Mouse (Mus musculus) heart, adult 2 months (tissue): Measurements from ENCODE around the gene Phospho1. TPM values are rescaled to one million over a fixed set of nuclear protein-coding genes. Genes with fewer than 3 reads are reported as not detected.

Source experiments
- DNase-seq, 2 experiments: peaks; one replicate each; pipeline ENCODE4 v3.0.0; 2021
- H3K27ac ChIP-seq: fragments of 200-600 bp; 2 replicates; pipeline ENCODE4 v1.8.1; 2022
- H3K27me3 ChIP-seq: fragments of 200-500 bp; 2 replicates; pipeline ENCODE4 v1.6.1; 2012; ENCODE audit warnings: mild to moderate bottlenecking, low read length, inconsistent platforms, mixed read lengths; ENCODE audit not compliant: control insufficient read depth, insufficient read depth
- H3K36me3 ChIP-seq: fragments of 200-500 bp; 2 replicates; pipeline ENCODE4 v1.6.1; 2012; ENCODE audit warnings: low read length, inconsistent platforms; ENCODE audit not compliant: control insufficient read depth, insufficient read depth
- H3K4me1 ChIP-seq: fragments of 200-500 bp; 2 replicates; pipeline ENCODE4 v1.6.1; 2011; ENCODE audit warnings: low read length; ENCODE audit not compliant: control insufficient read depth, insufficient read depth
- H3K4me3 ChIP-seq: fragments of 200-600 bp; 2 replicates; pipeline ENCODE4 v1.8.1; 2022
- H3K79me2 ChIP-seq: fragments of 200-500 bp; replicated peaks from 2 replicates; pipeline ENCODE4 v1.6.1; 2012; ENCODE audit warnings: mild to moderate bottlenecking, inconsistent platforms, low read length, moderate library complexity, mixed read lengths; ENCODE audit not compliant: control insufficient read depth, insufficient read depth
- H3K9ac ChIP-seq: fragments of 200-500 bp; 2 replicates; pipeline ENCODE4 v1.6.1; 2012; ENCODE audit warnings: low read depth, mild to moderate bottlenecking, control low read depth, inconsistent platforms, low read length, mixed read lengths
- CTCF ChIP-seq: fragments of 200-600 bp; IDR thresholded peaks from 2 replicates; pipeline ENCODE4 v1.8.1; 2022; ENCODE audit warnings: antibody characterized with exemption, mild to moderate bottlenecking, moderate library complexity
- EP300 ChIP-seq: fragments of 200-500 bp; IDR thresholded peaks from 2 replicates; pipeline ENCODE4 v1.6.1; 2011; ENCODE audit warnings: low read depth, low read length, control low read depth; ENCODE audit not compliant: insufficient read depth
- POLR2A ChIP-seq: fragments of 200-500 bp; IDR thresholded peaks from 2 replicates; pipeline ENCODE4 v1.6.1; 2011; ENCODE audit warnings: mild to moderate bottlenecking, low read depth, low read length, control low read depth; ENCODE audit not compliant: insufficient read depth
- WGBS: fragments of 180-500 bp; shearing (Covaris S2); methylation state at CpG from one replicate; pipeline ENCODE4 v1.1.7; 2018; 5-methylcytosine and 5-hydroxymethylcytosine counted together
- intact Hi-C: fragments of 180-260 bp; cut with DNase I; formaldehyde crosslinking; loops from one replicate; pipeline ENCODE4 v1.15.1; 2025
- polyA plus RNA-seq: library from polyadenylated mRNA; depleted of rRNA; stranded (reverse); fragments of >200 nt; gene quantifications from 2 replicates; pipeline ENCODE4 v1.2.3, GENCODE M21; 2012
- total RNA-seq, 2 experiments: library from RNA; stranded (reverse); gene quantifications; 2 replicates each; pipeline ENCODE4 v1.2.3; 2021

The Phospho1 gene
- total and polyA plus RNA-seq, 3 experiments, result 181 to 244 (median 206) TPM

DNA sequence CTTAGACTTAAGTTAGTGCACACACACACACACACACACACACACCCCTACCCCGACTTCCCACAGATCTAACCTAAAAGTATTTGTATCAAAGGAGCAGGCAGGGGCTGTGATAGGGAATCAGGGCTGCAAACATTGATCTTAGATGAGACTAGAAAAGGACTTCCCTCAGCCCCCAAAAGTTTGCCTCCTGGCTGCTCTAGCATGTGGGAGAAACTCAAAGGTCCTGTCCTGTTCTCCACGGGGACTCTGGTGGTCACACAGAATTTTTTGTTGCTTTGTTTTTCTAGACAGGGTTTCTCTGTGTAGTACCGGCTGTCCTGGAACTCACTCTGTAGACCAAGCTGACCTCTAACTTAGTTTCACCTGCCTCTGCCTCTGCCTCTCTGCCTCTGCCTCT lies 1.3 kb downstream of the Phospho1 start:
- no peak for DNase-seq
- TF ChIP-seq CTCF (no peak), EP300 (no peak), POLR2A (no peak)
- Histone ChIP-seq H3K27ac (peak overlapping the region; percentile 97), H3K36me3 (no peaks in the 10 kb centered on the region), H3K79me2 (no peaks in the 10 kb centered on the region), H3K27me3 (no peaks in the 10 kb centered on the region), H3K4me1 (peaks cover 12% of the 10 kb centered on the region), H3K9ac (peak overlapping the region; percentile 79), H3K4me3 (peak overlapping the region; percentile 81)
- intact Hi-C loops, result loop anchor here (2.0 kb wide), 1 partner anchor 29 kb away; no protein-coding TSS in a partner anchor
- WGBS, result 8% methylated on average over 3 of the region's 3 CpGs

DNA sequence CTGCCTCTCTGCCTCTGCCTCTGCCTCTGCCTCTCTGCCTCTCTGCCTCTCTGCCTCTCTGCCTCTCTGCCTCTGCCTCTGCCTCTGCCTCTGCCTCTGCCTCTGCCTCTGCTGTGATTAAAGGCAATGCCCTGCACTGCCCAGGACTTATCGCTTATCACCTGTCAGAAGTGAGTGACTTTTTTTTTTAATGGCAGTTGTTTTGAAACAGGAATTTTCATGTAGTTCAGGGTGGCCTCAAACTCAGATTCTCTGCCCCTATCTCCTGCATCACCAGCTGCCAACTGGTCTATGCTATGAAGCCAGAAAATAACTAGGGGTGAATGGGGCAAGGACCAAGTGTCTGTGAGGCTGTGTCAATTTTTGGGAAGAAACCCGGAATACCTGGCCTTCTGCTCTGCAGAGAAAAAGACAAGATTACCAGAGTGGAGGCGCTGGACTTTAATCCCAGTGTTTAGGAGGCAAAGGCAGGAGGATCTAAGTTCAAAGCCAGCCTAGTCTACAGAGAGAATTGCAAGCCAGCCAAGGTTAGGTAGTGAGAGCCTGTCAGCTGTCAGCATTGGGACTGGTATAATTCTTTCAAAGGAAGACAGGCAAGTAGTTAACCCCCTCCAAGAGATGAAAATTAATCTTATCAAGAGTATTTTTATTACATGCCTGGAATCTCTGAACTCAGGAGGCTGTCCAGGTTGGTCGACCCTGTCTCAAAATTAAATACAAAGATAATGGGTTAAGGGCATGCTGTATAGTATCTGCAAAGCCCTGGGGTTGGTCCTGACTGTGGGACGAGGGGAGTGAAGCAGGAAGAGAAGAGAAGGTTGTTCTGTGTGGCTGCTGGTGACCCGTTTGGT lies 2.2 kb downstream of the Phospho1 start:
- Histone ChIP-seq H3K9ac (peak overlapping the region; percentile 3; the same call in 1 of the 2 replicates), H3K36me3 (no peaks in the 10 kb centered on the region), H3K27ac (peak overlapping the region; percentile 75), H3K79me2 (no peaks in the 10 kb centered on the region), H3K4me1 (peaks cover 16% of the 10 kb centered on the region), H3K27me3 (no peaks in the 10 kb centered on the region), H3K4me3 (no peak overlapping the region)
- no peak for DNase-seq
- TF ChIP-seq CTCF, result no peak
- TF ChIP-seq POLR2A, result no peak
- TF ChIP-seq EP300, result no peak
- intact Hi-C loops, result loop anchor here (1.0 kb wide), 1 partner anchor 27 kb away; no protein-coding TSS in a partner anchor
- 36% methylated on average over 6 of the region's 6 CpGs for WGBS

- Histone ChIP-seq H3K9ac (peak overlapping the region; percentile 3; the same call in 1 of the 2 replicates), H3K36me3 (no peaks in the 10 kb centered on the region), H3K27ac (peak overlapping the region; percentile 75), H3K27me3 (no peaks in the 10 kb centered on the region), H3K4me1 (peaks cover 16% of the 10 kb centered on the region), H3K79me2 (no peaks in the 10 kb centered on the region), H3K4me3 (no peak overlapping the region)
- intact Hi-C loops, result loop anchor here (1.0 kb wide), 1 partner anchor 26 kb away; no protein-coding TSS in a partner anchor
- 16% methylated on average over 3 of the region's 3 CpGs for WGBS
- no peak for TF ChIP-seq EP300
- no peak for TF ChIP-seq CTCF
- no peak for TF ChIP-seq POLR2A
- no peak for DNase-seq
Measured at GRCm38 (mm10) chr11:95827168-95827447, 2.8 kb downstream of the Phospho1 start.

DNA sequence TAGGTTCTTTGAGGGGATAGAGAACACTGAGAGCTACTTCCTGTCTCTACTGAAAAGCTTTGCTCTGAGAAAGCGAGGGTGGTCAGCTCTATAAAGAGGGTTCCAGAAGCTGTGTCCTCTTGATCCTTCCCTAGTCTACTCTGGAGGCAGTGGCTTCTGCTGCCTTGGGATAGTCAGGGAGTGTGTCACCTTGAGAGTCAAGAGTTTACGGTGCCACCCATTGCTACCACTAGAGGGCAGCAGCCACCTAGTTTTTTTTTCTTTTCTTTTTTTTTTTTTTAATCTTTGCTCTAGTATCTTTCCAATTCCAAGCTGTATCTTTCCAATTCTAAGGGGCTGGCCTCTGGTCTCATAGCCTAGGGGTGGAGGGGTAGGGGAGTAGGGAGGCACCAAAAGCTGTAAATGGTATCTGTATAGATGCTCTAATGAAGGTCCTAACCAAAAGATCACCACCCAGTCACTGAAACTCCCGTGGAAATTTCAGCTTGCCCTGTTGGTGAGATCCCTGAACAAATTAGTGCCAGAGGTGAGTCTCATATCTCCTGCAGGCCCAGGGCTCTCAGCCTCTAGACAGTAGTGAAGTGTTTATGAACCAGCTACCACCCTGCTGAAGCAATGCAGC lies 3.3 kb downstream of the Phospho1 start:
- Histone ChIP-seq H3K36me3 (no peaks in the 10 kb centered on the region), H3K27me3 (no peaks in the 10 kb centered on the region), H3K4me1 (peaks cover 16% of the 10 kb centered on the region), H3K4me3 (no peak overlapping the region), H3K27ac (peak overlapping the region; percentile 75), H3K79me2 (no peaks in the 10 kb centered on the region), H3K9ac (no peak overlapping the region; the same call in 1 of the 2 replicates)
- DNase-seq, result peak; percentile 68 to 76
- intact Hi-C loops, result loop anchor here (1.0 to 2.0 kb wide), 2 partner anchors 26 to 57 kb away; no protein-coding TSS in a partner anchor
- 8% methylated on average over 3 of the region's 3 CpGs for WGBS
- TF ChIP-seq POLR2A (no peak), CTCF (peak; percentile 92; the same call in 1 of the 2 replicates), EP300 (peak; percentile 84)

DNA sequence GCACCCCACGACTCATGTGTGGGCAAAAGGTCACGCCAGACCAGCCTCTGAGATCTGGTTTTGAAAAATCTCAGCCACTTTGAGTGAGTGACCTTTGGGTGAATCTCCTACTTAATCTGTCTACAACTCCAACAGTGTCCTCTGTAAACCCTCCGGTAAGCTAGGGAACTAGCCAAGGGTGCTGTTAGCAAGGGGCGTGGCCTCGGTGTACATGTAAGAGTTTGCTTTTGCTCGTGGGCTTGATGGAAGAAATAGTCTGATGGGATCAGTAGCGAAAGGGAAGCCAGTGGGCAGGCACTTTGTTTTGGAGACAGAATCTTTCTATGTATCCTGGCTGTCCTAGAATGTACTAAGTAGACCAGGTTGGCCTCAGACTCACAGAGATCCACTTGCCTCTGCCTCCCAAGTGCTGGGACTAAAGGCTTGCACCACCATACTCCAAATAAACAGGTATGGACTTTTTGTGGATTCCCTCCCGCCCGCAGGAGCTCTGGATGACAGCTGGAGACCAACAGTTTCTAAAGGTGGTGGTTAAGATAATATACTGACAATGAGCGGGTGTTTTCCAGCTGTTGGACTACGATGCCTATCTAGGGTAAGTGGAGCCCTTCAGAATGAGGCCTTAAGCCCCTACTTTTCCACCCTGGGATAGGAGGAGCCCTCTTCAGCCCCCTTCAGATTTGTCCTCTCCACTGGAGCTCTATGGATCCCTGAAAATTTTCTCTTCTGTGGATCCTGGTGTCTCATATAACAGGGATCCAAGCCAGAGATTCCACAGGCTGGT lies 4.1 kb downstream of the Phospho1 start:
- Histone ChIP-seq H3K27ac (peak overlapping the region; percentile 45), H3K36me3 (no peaks in the 10 kb centered on the region), H3K27me3 (no peaks in the 10 kb centered on the region), H3K4me1 (peaks cover 16% of the 10 kb centered on the region), H3K79me2 (no peaks in the 10 kb centered on the region), H3K4me3 (no peak overlapping the region), H3K9ac (no peak overlapping the region)
- intact Hi-C loops, result loop anchor here (2.0 kb wide), 1 partner anchor 58 kb away; no protein-coding TSS in a partner anchor
- WGBS, result 61% methylated on average over 11 of the region's 11 CpGs
- 0 out of 2 replicates have a peak, but pooled peaks have one; percentile 34 for TF ChIP-seq POLR2A
- no peak for TF ChIP-seq EP300
- DNase-seq, result no peak
